Mouse (Mus musculus): ENCODE data around the gene Scn4b.

- no peak for TF ChIP-seq EP300 (optimal IDR thresholded peaks at IDR 0.05)
- no peak for TF ChIP-seq CTCF (IDR thresholded peaks at IDR 0.05; ENCODE audit: low read depth)
These were observed 22.5 kb upstream of the Scn4b start for GRCm38 (mm10) chr9:45115706-45116105.

All from stomach, postnatal 0 days (tissue).